In the genomic region with DNA sequence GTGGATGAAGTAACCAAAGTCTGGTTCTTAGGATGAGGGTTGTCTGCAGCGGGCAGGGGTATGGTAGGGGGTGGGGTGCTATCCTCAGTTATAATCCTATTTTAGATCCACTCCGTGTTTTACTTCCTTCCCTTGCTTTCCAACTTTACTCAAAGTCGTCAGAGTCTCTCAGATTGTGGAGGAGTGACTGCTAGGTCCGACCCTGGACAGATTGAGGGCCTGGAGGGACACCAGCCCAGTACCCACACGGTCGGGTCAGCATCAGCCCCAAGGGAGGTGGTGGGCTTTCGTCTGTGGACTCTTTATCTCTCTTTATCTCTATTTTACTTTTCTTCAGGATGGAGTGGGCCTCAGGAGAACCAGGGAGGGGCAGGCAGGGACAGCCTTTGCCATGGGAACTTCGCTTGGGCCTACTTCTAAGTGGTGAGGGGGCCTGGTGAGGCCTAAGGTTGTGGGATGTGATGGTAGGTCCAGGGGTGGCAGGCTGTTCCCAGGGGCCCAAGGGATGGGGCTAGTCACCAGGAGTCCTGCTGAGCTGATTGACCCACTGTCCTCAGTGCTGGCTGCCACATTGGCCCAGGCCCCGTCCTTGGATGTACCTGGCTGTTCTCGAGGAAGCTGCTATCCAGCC, we compare ENCODE assay signal across 8 mouse cellular contexts. TPM values are rescaled to one million over a fixed set of nuclear protein-coding genes. Genes with fewer than 3 reads are reported as not detected.
DNase-seq lines count a peak whose midpoint lies in the region; ATAC-seq and TF ChIP-seq lines count a peak whose summit lies in the region.

Lamb2 (plus strand) TSS at position 16 of the 631 bp plus-strand sequence.

- H3K9ac ChIP-seq in liver, adult 2 months (ENCODE audit: low read depth, low read length), result peak within 1 kb of the TSS; percentile 56
- H3K9ac ChIP-seq in embryonic facial prominence, embryonic 11.5 days (replicated peaks; ENCODE audit: low read length), result peak within 1 kb of the TSS; percentile 70
- peak within 1 kb of the TSS; percentile 83 for H3K9ac ChIP-seq in heart, embryonic 11.5 days (ENCODE audit: low read depth, low read length)
- peak within 1 kb of the TSS; percentile 81 for H3K9ac ChIP-seq in kidney, embryonic 16.5 days (replicated peaks; ENCODE audit: low read length)

- peak; percentile 20 for DNase-seq in liver, adult 2 months (ENCODE audit: extremely low read depth, low read depth, low spot score)
- DNase-seq in liver, result no peak
- peak; percentile 93 for DNase-seq in embryonic facial prominence, embryonic 11.5 days (ENCODE audit: low spot score)
- peak; percentile 63 for DNase-seq in lung, adult 2 months
- DNase-seq in retina, postnatal 1 day, result peak; percentile 93
- no peak for DNase-seq in thymus, postnatal 14 days

- 35% methylated on average over 10 of the region's 10 CpGs for WGBS in liver, adult 2 months
- WGBS in embryonic facial prominence, embryonic 11.5 days, result 11% methylated on average over 10 of the region's 10 CpGs
- 9% methylated on average over 10 of the region's 10 CpGs for WGBS in heart, embryonic 11.5 days (ENCODE audit: insufficient replicate concordance)
- 7% methylated on average over 10 of the region's 10 CpGs for WGBS in kidney, embryonic 16.5 days
- 15% methylated on average over 10 of the region's 10 CpGs for WGBS in lung, adult 2 months

- no peaks in the 10 kb centered on the region for H3K9me3 ChIP-seq in embryonic facial prominence, embryonic 11.5 days (replicated peaks; ENCODE audit: control insufficient read depth, low read length)
- H3K9me3 ChIP-seq in heart, embryonic 11.5 days (replicated peaks; ENCODE audit: control insufficient read depth, low read length), result no peaks in the 10 kb centered on the region
- H3K9me3 ChIP-seq in kidney, embryonic 16.5 days (ENCODE audit: low read length), result no peaks in the 10 kb centered on the region

- peak; percentile 61 for ATAC-seq in embryonic facial prominence, embryonic 11.5 days (replicated peaks; ENCODE audit: insufficient number of reproducible peaks, low FRiP score, low TSS enrichment, low read depth)
- ATAC-seq in heart, embryonic 11.5 days (replicated peaks; ENCODE audit: insufficient number of reproducible peaks, low FRiP score, low TSS enrichment), result no peak; the same call in 1 of the 2 replicates
- peak; percentile 76 for ATAC-seq in kidney, embryonic 16.5 days (ENCODE audit: low FRiP score, low TSS enrichment)

- H3K4me1 ChIP-seq in liver, adult 2 months (ENCODE audit: control insufficient read depth, insufficient read depth, low read length), result no peaks in the 10 kb centered on the region
- H3K4me1 ChIP-seq in embryonic facial prominence, embryonic 11.5 days (ENCODE audit: control insufficient read depth, insufficient read depth, low read length), result peaks cover 4% of the 10 kb centered on the region
- H3K4me1 ChIP-seq in heart, embryonic 11.5 days (ENCODE audit: control insufficient read depth, insufficient read depth, low read length), result peaks cover 20% of the 10 kb centered on the region
- peaks cover 19% of the 10 kb centered on the region for H3K4me1 ChIP-seq in kidney, embryonic 16.5 days (ENCODE audit: insufficient read depth, low read length)
- H3K4me1 ChIP-seq in lung, adult 2 months (ENCODE audit: control insufficient read depth, insufficient read depth, low read length), result peaks cover 5% of the 10 kb centered on the region

- peak within 1 kb of the TSS; percentile 68 for H3K4me3 ChIP-seq in liver, adult 2 months (ENCODE audit: insufficient read depth, low read depth, low read length)
- peak within 1 kb of the TSS; percentile 51 for H3K4me3 ChIP-seq in embryonic facial prominence, embryonic 11.5 days (ENCODE audit: low read depth, low read length)
- peak within 1 kb of the TSS; percentile 56 for H3K4me3 ChIP-seq in heart, embryonic 11.5 days (ENCODE audit: low read depth, low read length)
- H3K4me3 ChIP-seq in kidney, embryonic 16.5 days (ENCODE audit: low read length), result peak within 1 kb of the TSS; percentile 68
- peak within 1 kb of the TSS; percentile 98 for H3K4me3 ChIP-seq in lung, adult 2 months (replicated peaks; ENCODE audit: extremely low read depth, low read depth, low read length)

- no peaks in the 10 kb centered on the region for H3K27me3 ChIP-seq in liver, adult 2 months (ENCODE audit: control insufficient read depth, insufficient read depth, low read length)
- H3K27me3 ChIP-seq in embryonic facial prominence, embryonic 11.5 days (ENCODE audit: control insufficient read depth, insufficient read depth, low read length), result no peaks in the 10 kb centered on the region
- no peaks in the 10 kb centered on the region for H3K27me3 ChIP-seq in heart, embryonic 11.5 days (ENCODE audit: control insufficient read depth, insufficient read depth, low read length)
- H3K27me3 ChIP-seq in kidney, embryonic 16.5 days (ENCODE audit: insufficient read depth, low read length), result no peaks in the 10 kb centered on the region

- TF ChIP-seq POLR2A in liver, adult 2 months (IDR thresholded peaks at IDR 0.05; ENCODE audit: extremely low read depth, insufficient read depth, low read length), result no peak
- peak; percentile 81; the same call in 1 of the 2 replicates for TF ChIP-seq POLR2A in lung, adult 2 months (IDR thresholded peaks at IDR 0.05; ENCODE audit: borderline replicate concordance, extremely low read depth, low read depth, low read length)

- peak within 1 kb of the TSS; percentile 85 for H3K4me2 ChIP-seq in embryonic facial prominence, embryonic 11.5 days (ENCODE audit: low read depth, low read length)
- H3K4me2 ChIP-seq in heart, embryonic 11.5 days, result peak within 1 kb of the TSS; percentile 66
- H3K4me2 ChIP-seq in kidney, embryonic 16.5 days (replicated peaks; ENCODE audit: low read depth, low read length), result peak within 1 kb of the TSS; percentile 87

- no peaks in the 10 kb centered on the region for H3K79me2 ChIP-seq in liver, adult 2 months (ENCODE audit: control insufficient read depth, insufficient read depth, low read length)

- no peak within 1 kb of the TSS for H3K27ac ChIP-seq in liver, adult 2 months (replicated peaks; ENCODE audit: insufficient read depth, low read depth, low read length)
- peak within 1 kb of the TSS; percentile 76 for H3K27ac ChIP-seq in embryonic facial prominence, embryonic 11.5 days (replicated peaks; ENCODE audit: low read depth, low read length)
- peak within 1 kb of the TSS; percentile 86 for H3K27ac ChIP-seq in heart, embryonic 11.5 days (ENCODE audit: low read depth, low read length)
- peak within 1 kb of the TSS; percentile 96 for H3K27ac ChIP-seq in kidney, embryonic 16.5 days (ENCODE audit: low read length)

- H3K36me3 ChIP-seq in liver, adult 2 months (ENCODE audit: control insufficient read depth, insufficient read depth, low read length), result no peaks in the 10 kb centered on the region
- H3K36me3 ChIP-seq in embryonic facial prominence, embryonic 11.5 days (replicated peaks; ENCODE audit: control insufficient read depth, insufficient read depth, low read depth, low read length), result peaks cover 4% of the 10 kb centered on the region
- peaks cover 21% of the 10 kb centered on the region for H3K36me3 ChIP-seq in heart, embryonic 11.5 days (ENCODE audit: control insufficient read depth, insufficient read depth, low read length)
- H3K36me3 ChIP-seq in kidney, embryonic 16.5 days (ENCODE audit: insufficient read depth, low read length), result peaks cover 25% of the 10 kb centered on the region; the same call in 1 of the 2 replicates

- no peak for TF ChIP-seq CTCF in liver, adult 2 months (IDR thresholded peaks at IDR 0.05; ENCODE audit: low read depth, low read length)
- no peak for TF ChIP-seq CTCF in lung, adult 2 months (IDR thresholded peaks at IDR 0.05; ENCODE audit: insufficient read depth, low read length)

RNA-seq across cellular contexts. Expression of gene Lamb2, which starts in this region (rescaled TPM):
- 4.0 and 4.8 TPM in 2 replicates for total RNA-seq in liver, adult 2 months (2014; rRNA removed)
- 2.7 and 5.0 TPM in 2 replicates for polyA plus RNA-seq in liver, adult 2 months (2012; rRNA removed)
- 15.3 and 15.4 TPM in 2 replicates for polyA plus RNA-seq in embryonic facial prominence, embryonic 11.5 days (2014; fragmentation: Nextera tagmentation; extraction: Ambion mirVana)
- polyA plus RNA-seq in heart, embryonic 11.5 days (2014; fragmentation: Nextera tagmentation; extraction: Ambion mirVana), result 22.7 and 30.4 TPM in 2 replicates
- polyA plus RNA-seq in kidney, embryonic 16.5 days (2015; fragmentation: Nextera tagmentation; extraction: Ambion mirVana), result 68.5 and 73.6 TPM in 2 replicates
- polyA plus RNA-seq in lung, adult 2 months (2012; rRNA removed), result 189 and 231 TPM in 2 replicates

Comparison
In these comparisons a context has a peak if more than half of its experiments do, and no peak if none do; other contexts are left out.
1. DNase-seq: peak in liver, adult 2 months (single experiment), embryonic facial prominence, embryonic 11.5 days (single experiment), lung, adult 2 months (single experiment) and retina, postnatal 1 day (single experiment); none in liver (single experiment) and thymus, postnatal 14 days (single experiment).
2. Peak in every context shown above with its lines, with median percentiles within 50 percentile points of each other: H3K4me3 ChIP-seq, H3K9ac ChIP-seq and H3K4me2 ChIP-seq.